Mouse (Mus musculus) embryo, embryonic 10 days (tissue): ENCODE measurements around the gene Atp13a2.
A peak's percentile ranks its signal among the peaks of the same experiment; 100 is the strongest.

Source experiments
- DNase-seq: peaks from one replicate; pipeline ENCODE4 v3.0.0-alpha.2; 2015; ENCODE audit warnings: low spot score

Atp13a2 gene

GRCm38 (mm10) chr4:140996812-140997211, 10.1 kb downstream of the Atp13a2 start:
- DNase-seq, result no peak

GRCm38 (mm10) chr4:141005983-141006382, 19.3 kb downstream of the Atp13a2 start:
- DNase-seq, result no peak

GRCm38 (mm10) chr4:141008028-141008427, 21.4 kb downstream of the Atp13a2 start:
- DNase-seq, result no peak

GRCm38 (mm10) chr4:141010118-141010517, 23.4 kb downstream of the Atp13a2 start, which contains the start of gene Mfap2:
TSS of gene Mfap2 (plus strand) at chr4:141010418.
- DNase-seq, result no peak

- peak; percentile 84 for DNase-seq
Measured at GRCm38 (mm10) chr4:141010526-141010925, 23.9 kb downstream of the Atp13a2 start.

- peak; percentile 76 for DNase-seq
Measured at GRCm38 (mm10) chr4:141010941-141011429, 24.3 kb downstream of the Atp13a2 start.

GRCm38 (mm10) chr4:141011556-141012328, 25.1 kb downstream of the Atp13a2 start:
- DNase-seq, result no peak

GRCm38 (mm10) chr4:141012558-141012957, 25.9 kb downstream of the Atp13a2 start:
- no peak for DNase-seq

- no peak for DNase-seq
Measured at GRCm38 (mm10) chr4:141014114-141014513, 27.4 kb downstream of the Atp13a2 start.

- DNase-seq, result no peak
Measured at GRCm38 (mm10) chr4:141014856-141015255, 28.2 kb downstream of the Atp13a2 start.

GRCm38 (mm10) chr4:141015356-141015755, 28.7 kb downstream of the Atp13a2 start:
- no peak for DNase-seq

- no peak for DNase-seq
Measured at GRCm38 (mm10) chr4:141016311-141016710, 29.6 kb downstream of the Atp13a2 start.

GRCm38 (mm10) chr4:141017657-141018436, 31.2 kb downstream of the Atp13a2 start:
- DNase-seq, result peak; percentile 27

- DNase-seq, result no peak
Measured at GRCm38 (mm10) chr4:141020220-141020619, 33.5 kb downstream of the Atp13a2 start.

GRCm38 (mm10) chr4:141020811-141021613, 34.3 kb downstream of the Atp13a2 start:
- peak; percentile 47 for DNase-seq

GRCm38 (mm10) chr4:141021614-141021929, 34.9 kb downstream of the Atp13a2 start:
- DNase-seq, result no peak

- DNase-seq, result no peak
Measured at GRCm38 (mm10) chr4:141024052-141024451, 37.4 kb downstream of the Atp13a2 start.

GRCm38 (mm10) chr4:141024992-141025391, 38.3 kb downstream of the Atp13a2 start:
- DNase-seq, result no peak

GRCm38 (mm10) chr4:141030541-141031206, 44.0 kb downstream of the Atp13a2 start:
- no peak for DNase-seq

- DNase-seq, result peak; percentile 83
Measured at GRCm38 (mm10) chr4:141031733-141032132, 45.1 kb downstream of the Atp13a2 start.
